Mouse (Mus musculus) neural tube, embryonic 14.5 days (tissue): ENCODE data around the gene H2al2c. TPM values are rescaled to one million over a fixed set of nuclear protein-coding genes. Genes with fewer than 3 reads are reported as not detected.
"Not testable (repeated sequence)": the region's sequence is repeated elsewhere in the genome, so short reads cannot be mapped to it uniquely, and the experiment has no call there.

ENCODE experiments used
- ATAC-seq: fragments of 200-750 bp; cut with Nextera tagmentation; 2 replicates; pipeline ENCODE4 v1.8.0; 2017; ENCODE audit warnings: low read depth, mild to moderate bottlenecking, moderate TSS enrichment, moderate library complexity
- H3K27ac ChIP-seq: fragments of 300-500 bp; sonication (generic); 2 replicates; pipeline ENCODE4 v1.5.1; 2014; ENCODE audit warnings: low read depth, mild to moderate bottlenecking, control low read depth, low read length, moderate library complexity, mixed read lengths
- H3K27me3 ChIP-seq: fragments of 300-500 bp; sonication (generic); 2 replicates; pipeline ENCODE4 v1.6.1; 2014; ENCODE audit warnings: low read length; ENCODE audit not compliant: control insufficient read depth, insufficient read depth
- H3K36me3 ChIP-seq: fragments of 300-500 bp; sonication (generic); 2 replicates; pipeline ENCODE4 v1.6.1; 2014; ENCODE audit warnings: low read length, mixed read lengths; ENCODE audit not compliant: control insufficient read depth, insufficient read depth
- H3K4me1 ChIP-seq: fragments of 300-500 bp; sonication (generic); 2 replicates; pipeline ENCODE4 v1.6.1; 2014; ENCODE audit warnings: low read length; ENCODE audit not compliant: control insufficient read depth, insufficient read depth
- H3K4me2 ChIP-seq: fragments of 300-500 bp; sonication (generic); 2 replicates; pipeline ENCODE4 v1.6.1; 2014; ENCODE audit warnings: mild to moderate bottlenecking, low read depth, low read length, control low read depth
- H3K4me3 ChIP-seq: fragments of 300-500 bp; sonication (generic); 2 replicates; pipeline ENCODE4 v1.5.1; 2014; ENCODE audit warnings: low read depth, low read length, control low read depth, mixed read lengths
- H3K9ac ChIP-seq: fragments of 300-500 bp; sonication (generic); replicated peaks from 2 replicates; pipeline ENCODE4 v1.6.1; 2014; ENCODE audit warnings: low read depth, mild to moderate bottlenecking, control low read depth, low read length, mixed read lengths
- H3K9me3 ChIP-seq: fragments of 300-500 bp; sonication (generic); 2 replicates; pipeline ENCODE4 v1.6.1; 2016; ENCODE audit warnings: low read length; ENCODE audit not compliant: control insufficient read depth
- WGBS: fragments of 180-500 bp; shearing (Covaris S2); extraction: QIAGEN DNeasy Blood & Tissue Kit; methylation state at CpG from one replicate; pipeline ENCODE4 v1.1.7; 2014; 5-methylcytosine and 5-hydroxymethylcytosine counted together
- polyA plus RNA-seq: library from polyadenylated mRNA; unstranded; fragments of >200 nt; fragmentation: Nextera tagmentation; extraction: Ambion mirVana; gene quantifications from 2 replicates; pipeline ENCODE4 v1.2.1, GENCODE M21; 2014

The H2al2c gene
- not detected in 2 replicates for polyA plus RNA-seq

GRCm38 (mm10) chrY:2598799-2599198 is at the start of gene H2al2c:
Gene H2al2c, plus strand, starts transcription at chrY:2599099.
- not testable (repeated sequence) for ATAC-seq, H3K4me3 ChIP-seq, H3K27me3 ChIP-seq, H3K9me3 ChIP-seq, H3K9ac ChIP-seq, H3K36me3 ChIP-seq, H3K27ac ChIP-seq, H3K4me1 ChIP-seq, H3K4me2 ChIP-seq
- no CpG with 5 or more reads among the region's 4 CpGs for whole genome bisulfite sequencing

Other genes starting within 250 kb of the H2al2c start
- not detected in 2 replicates for gene Sry, start 64.6 kb downstream of the H2al2c start, polyA plus RNA-seq
- not detected in 2 replicates for gene H2al2b, start 121.6 kb downstream of the H2al2c start, polyA plus RNA-seq
- gene Gm4064, start 197.1 kb downstream of the H2al2c start, polyA plus RNA-seq, result not detected in 2 replicates
- not detected in 2 replicates for gene Rbmy, start 231.6 kb downstream of the H2al2c start, polyA plus RNA-seq
- gene Gm10256, start 231.6 kb downstream of the H2al2c start, polyA plus RNA-seq, result not detected in 2 replicates